In the genomic region with DNA sequence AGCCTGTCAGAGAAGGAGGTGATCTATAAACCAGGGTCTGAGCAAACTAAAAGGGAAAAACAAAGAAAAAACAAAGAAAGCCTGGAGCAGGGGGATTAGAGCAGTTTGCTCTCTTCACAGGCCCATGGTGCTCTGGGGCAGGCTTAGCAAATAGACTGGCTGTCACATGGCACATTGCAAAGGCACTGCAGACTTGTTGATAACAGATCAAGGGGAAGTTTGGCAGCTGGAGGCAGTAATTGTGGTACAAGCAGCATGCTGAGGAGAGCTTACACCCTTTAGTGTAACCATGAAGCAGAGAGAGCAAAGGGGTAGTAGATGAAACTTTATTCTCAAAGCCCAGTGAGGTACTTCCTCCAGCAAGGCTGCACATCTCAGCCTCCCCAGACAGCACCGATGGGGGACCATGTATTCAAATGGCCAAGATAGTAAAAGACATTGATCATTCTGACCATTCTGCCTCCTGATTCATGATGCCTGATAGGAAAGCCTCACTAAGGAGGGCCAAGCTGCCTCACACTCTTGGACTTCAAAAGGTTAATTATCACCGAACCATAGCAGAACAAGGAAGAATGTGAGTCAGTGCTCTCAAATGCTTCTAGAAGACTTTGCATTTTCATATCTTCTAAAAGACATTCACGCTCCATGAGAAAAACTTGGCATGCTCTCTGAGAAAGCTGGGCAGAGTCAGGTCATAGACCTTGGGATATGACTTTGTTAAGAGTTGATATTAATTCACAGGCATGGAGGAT, we compare ENCODE assay signal across 23 mouse cellular contexts.
DNase-seq lines count a peak whose midpoint lies in the region; ATAC-seq and TF ChIP-seq lines count a peak whose summit lies in the region.
"Had no signal": no experiment of that assay in that cellular context is flagged by ENCODE, and none has a peak within 500 bp of the region (broad histone marks: within the 10 kb centered on the region; RNA-seq: fewer than 3 reads in every experiment).

No protein-coding gene starts in this region.

- no peaks in the 10 kb centered on the region for H3K9me3 ChIP-seq in lung, embryonic 16.5 days (ENCODE audit: control insufficient read depth, low read length)
- no peaks in the 10 kb centered on the region for H3K9me3 ChIP-seq in MEL (replicated peaks; ENCODE audit: insufficient read depth, low read length)
- H3K9me3 ChIP-seq in forebrain, embryonic 14.5 days (replicated peaks; ENCODE audit: control insufficient read depth, low read length): no peaks in the 10 kb centered on the region
- H3K9me3 ChIP-seq: embryonic facial prominence, embryonic 13.5 days; G1E; midbrain, embryonic 13.5 days; neural tube, embryonic 13.5 days had no signal

- 54% methylated on average over 3 of the region's 3 CpGs for WGBS in lung, embryonic 16.5 days
- WGBS in forebrain, embryonic 14.5 days: 92% methylated on average over 3 of the region's 3 CpGs

- POLR2A ChIA-PET in Patski (lab: Charles Lee): no interaction called here

- 0 out of 4 replicates have a peak, but pooled peaks of 1 of the 2 experiments have one; percentile 17 for TF ChIP-seq EP300 in MEL (IDR thresholded peaks at IDR 0.05; ENCODE audit: low read depth in 1 of 2, low read length in 2 of 2)

- DNase-seq in lung, postnatal 14 days: no peak
- DNase-seq in MEL (ENCODE audit: low read depth, low spot score) (peak; percentile 77), Patski (ENCODE audit: low read depth, low spot score) (no peak)
- DNase-seq in left cerebral cortex, adult 9 months (ENCODE audit: low spot score in 2 of 2): no peak
- DNase-seq in forebrain, embryonic 14.5 days (ENCODE audit: low spot score): no peak
- DNase-seq: cerebellum, adult 2 months; gastrocnemius, postnatal 36 days; heart, postnatal 14 days; kidney, adult 11 months; thymus, adult 2 months had no signal

- H3K79me2 ChIP-seq in MEL (ENCODE audit: control insufficient read depth, insufficient read depth, low read length, poor library complexity): no peaks in the 10 kb centered on the region

- H3K4me3 ChIP-seq in lung, embryonic 16.5 days (ENCODE audit: low read length): no peak overlapping the region
- H3K4me3 ChIP-seq in MEL (ENCODE audit: control insufficient read depth in 1 of 2, insufficient read depth in 1 of 2, low read depth in 2 of 2, low read length in 2 of 2): no peak overlapping the region
- H3K4me3 ChIP-seq in forebrain, embryonic 14.5 days (ENCODE audit: low read depth, low read length): no peak overlapping the region
- H3K4me3 ChIP-seq: embryonic facial prominence, embryonic 13.5 days; heart, embryonic 10.5 days; limb, embryonic 12.5 days; liver, embryonic 12.5 days; midbrain, embryonic 13.5 days; neural tube, embryonic 13.5 days had no signal

- no peak for TF ChIP-seq CTCF in MEL (IDR thresholded peaks at IDR 0.05 in 2 of 3, conservative IDR thresholded peaks at IDR 0.05 in 1 of 3; ENCODE audit: control insufficient read depth in 1 of 3, insufficient read depth in 1 of 3, low read depth in 2 of 3, low read length in 3 of 3, poor library complexity in 1 of 3, severe bottlenecking in 1 of 3)
- TF ChIP-seq CTCF in Patski (IDR thresholded peaks at IDR 0.05): no peak

- no peaks in the 10 kb centered on the region for H3K4me1 ChIP-seq in lung, embryonic 16.5 days (replicated peaks; ENCODE audit: control insufficient read depth, insufficient read depth, low read length)
- H3K4me1 ChIP-seq in MEL (ENCODE audit: control insufficient read depth in 1 of 2, insufficient read depth in 2 of 2, low read length in 2 of 2): peaks cover 2 to 6% of the 10 kb centered on the region in 2 experiments; a peak in 3 of 4 replicates
- H3K4me1 ChIP-seq in forebrain, embryonic 14.5 days (ENCODE audit: control insufficient read depth, insufficient read depth, low read length): no peaks in the 10 kb centered on the region; the same call in 1 of the 2 replicates
- H3K4me1 ChIP-seq: liver, embryonic 12.5 days; midbrain, embryonic 13.5 days; neural tube, embryonic 13.5 days had no signal

- peak; percentile 37; the same call in 1 of the 2 replicates for ATAC-seq in lung, embryonic 16.5 days (ENCODE audit: low read depth)
- ATAC-seq in Patski: peak; percentile 82
- ATAC-seq in megakaryocyte-erythroid progenitor cell, adult 5-6 weeks (replicated peaks; ENCODE audit: low FRiP score, low TSS enrichment, poor library complexity, severe bottlenecking): peak; percentile 55; the same call in 1 of the 2 replicates
- ATAC-seq in forebrain, embryonic 14.5 days: no peak
- ATAC-seq: forebrain, embryonic 16.5 days; hindbrain, embryonic 16.5 days; liver, embryonic 12.5 days; midbrain, embryonic 13.5 days had no signal

- CTCF ChIA-PET in Patski (lab: Charles Lee): interaction anchor here (0.8 to 1.4 kb wide), 2 partner anchors 8 kb away, joined by 3 to 5 read pairs; no protein-coding TSS in a partner anchor

- in situ Hi-C loops in Patski (cut with MboI; ENCODE audit: low pct_unique_long_range_greater_than_20kb): loop anchor here (10.0 kb wide), 1 partner anchor 112 kb away; no protein-coding TSS in a partner anchor

- no peak overlapping the region for H3K4me2 ChIP-seq in lung, embryonic 16.5 days (ENCODE audit: low read depth, low read length)
- H3K4me2 ChIP-seq in forebrain, embryonic 14.5 days (ENCODE audit: low read length): no peak overlapping the region
- H3K4me2 ChIP-seq: embryonic facial prominence, embryonic 13.5 days; limb, embryonic 12.5 days; liver, embryonic 12.5 days; midbrain, embryonic 13.5 days; neural tube, embryonic 13.5 days had no signal

- TF ChIP-seq POLR2A in MEL (IDR thresholded peaks at IDR 0.05; ENCODE audit: control insufficient read depth in 1 of 2, insufficient read depth in 1 of 2, low read depth in 1 of 2, low read length in 2 of 2, poor library complexity in 1 of 2): no peak

- no peak overlapping the region for H3K27ac ChIP-seq in lung, embryonic 16.5 days (ENCODE audit: low read length)
- no peak overlapping the region for H3K27ac ChIP-seq in MEL (ENCODE audit: control insufficient read depth, low read depth, low read length)
- H3K27ac ChIP-seq in forebrain, embryonic 14.5 days (ENCODE audit: low read depth, low read length): no peak overlapping the region
- H3K27ac ChIP-seq: embryonic facial prominence, embryonic 13.5 days; heart, embryonic 10.5 days; kidney, postnatal 0 days; limb, embryonic 12.5 days; liver, embryonic 12.5 days; macrophage; midbrain, embryonic 13.5 days; neural tube, embryonic 13.5 days had no signal

- no peak for TF ChIP-seq RAD21 in MEL (IDR thresholded peaks at IDR 0.05; ENCODE audit: low read depth, low read length)

- H3K36me3 ChIP-seq in lung, embryonic 16.5 days (ENCODE audit: control insufficient read depth, insufficient read depth, low read length): no peaks in the 10 kb centered on the region
- no peaks in the 10 kb centered on the region; a peak in 1 of 4 replicates for H3K36me3 ChIP-seq in MEL (ENCODE audit: control insufficient read depth in 1 of 2, insufficient read depth in 2 of 2, low read length in 2 of 2)
- no peaks in the 10 kb centered on the region for H3K36me3 ChIP-seq in forebrain, embryonic 14.5 days (ENCODE audit: control insufficient read depth, insufficient read depth, low read length)
- H3K36me3 ChIP-seq: embryonic facial prominence, embryonic 13.5 days; G1E; limb, embryonic 12.5 days; liver, embryonic 12.5 days; midbrain, embryonic 13.5 days; neural tube, embryonic 13.5 days had no signal

- no peak overlapping the region for H3K9ac ChIP-seq in lung, embryonic 16.5 days (ENCODE audit: low read length)
- H3K9ac ChIP-seq in MEL (ENCODE audit: control insufficient read depth, low read depth, low read length, poor library complexity, severe bottlenecking): no peak overlapping the region
- H3K9ac ChIP-seq in forebrain, embryonic 14.5 days (ENCODE audit: low read length): no peak overlapping the region
- H3K9ac ChIP-seq: embryonic facial prominence, embryonic 13.5 days; limb, embryonic 12.5 days; liver, embryonic 12.5 days; midbrain, embryonic 13.5 days; neural tube, embryonic 13.5 days had no signal

- no peaks in the 10 kb centered on the region for H3K27me3 ChIP-seq in lung, embryonic 16.5 days (ENCODE audit: control insufficient read depth, insufficient read depth, low read depth, low read length)
- peaks cover 0 to 3% of the 10 kb centered on the region in 2 experiments; a peak in 3 of 4 replicates for H3K27me3 ChIP-seq in MEL (ENCODE audit: control insufficient read depth in 1 of 2, insufficient read depth in 2 of 2, low read length in 2 of 2)
- H3K27me3 ChIP-seq in Patski: no peaks in the 10 kb centered on the region
- no peaks in the 10 kb centered on the region for H3K27me3 ChIP-seq in forebrain, embryonic 14.5 days (replicated peaks; ENCODE audit: control insufficient read depth, insufficient read depth, low read length)
- H3K27me3 ChIP-seq: embryonic facial prominence, embryonic 13.5 days; limb, embryonic 12.5 days; liver, embryonic 12.5 days; midbrain, embryonic 13.5 days; neural tube, embryonic 13.5 days had no signal

TF ChIP-seq in MEL, 35 proteins besides CTCF, POLR2A, EP300 and RAD21 (continues in another document):
- TF ChIP-seq ZC3H11A (IDR thresholded peaks at IDR 0.05; ENCODE audit: low read depth, low read length) (no peak), JUND (IDR thresholded peaks at IDR 0.05; ENCODE audit: low read depth, low read length) (no peak), BHLHE40 (IDR thresholded peaks at IDR 0.05; ENCODE audit: borderline replicate concordance, low read depth, low read length) (no peak), KAT2A (conservative IDR thresholded peaks at IDR 0.05; ENCODE audit: low read depth, low read length) (no peak), CHD2 (IDR thresholded peaks at IDR 0.05; ENCODE audit: low read length) (no peak), NELFE (IDR thresholded peaks at IDR 0.05; ENCODE audit: low read depth, low read length) (peak; percentile 22; the same call in 1 of the 2 replicates), TCF12 (IDR thresholded peaks at IDR 0.05; ENCODE audit: low read depth, low read length) (no peak), GABPA (IDR thresholded peaks at IDR 0.05; ENCODE audit: low read depth, low read length) (no peak), USF1 (IDR thresholded peaks at IDR 0.05; ENCODE audit: low read depth, low read length) (peak; percentile 89), TAL1 (IDR thresholded peaks at IDR 0.05; ENCODE audit: low read length) (no peak), MEF2A (IDR thresholded peaks at IDR 0.05; ENCODE audit: extremely low read depth, insufficient replicate concordance, low read depth, low read length, poor library complexity, severe bottlenecking) (no peak), MAX (IDR thresholded peaks at IDR 0.05; ENCODE audit: low read length) (peak; percentile 44; the same call in 1 of the 2 replicates), ZKSCAN1 (IDR thresholded peaks at IDR 0.05; ENCODE audit: low read depth, low read length) (no peak), ETS1 (IDR thresholded peaks at IDR 0.05; ENCODE audit: low read depth, low read length) (peak; percentile 41; the same call in 1 of the 2 replicates), USF2 (IDR thresholded peaks at IDR 0.05; ENCODE audit: borderline replicate concordance in 1 of 2, insufficient read depth in 1 of 2, low read depth in 1 of 2, low read length in 2 of 2) (no peak), MXI1 (IDR thresholded peaks at IDR 0.05; ENCODE audit: low read depth, low read length) (peak; percentile 68), GATA1 (IDR thresholded peaks at IDR 0.05; ENCODE audit: low read depth, low read length) (peak; percentile 29; the same call in 1 of the 2 replicates)
